Mouse (Mus musculus) liver, embryonic 16.5 days (tissue): ENCODE results near the gene Mad1l1. TPM values are rescaled to one million over a fixed set of nuclear protein-coding genes. Genes with fewer than 3 reads are reported as not detected.

Experiments used
- ATAC-seq: fragments of 200-750 bp; cut with Nextera tagmentation; 2 replicates; pipeline ENCODE4 v1.8.0; 2017; ENCODE audit warnings: low read depth, mild to moderate bottlenecking, moderate number of reproducible peaks, moderate library complexity
- H3K27ac ChIP-seq: fragments of 300-500 bp; sonication (generic); 2 replicates; pipeline ENCODE4 v1.5.1; 2014; ENCODE audit warnings: mild to moderate bottlenecking, low read length
- H3K27me3 ChIP-seq: fragments of 300-500 bp; sonication (generic); 2 replicates; pipeline ENCODE4 v1.6.1; 2014; ENCODE audit warnings: low read depth, low read length, mixed read lengths; ENCODE audit not compliant: control insufficient read depth, insufficient read depth
- H3K36me3 ChIP-seq: fragments of 300-500 bp; sonication (generic); 2 replicates; pipeline ENCODE4 v1.6.1; 2014; ENCODE audit warnings: mild to moderate bottlenecking; ENCODE audit not compliant: control insufficient read depth, insufficient read depth
- H3K4me1 ChIP-seq: fragments of 300-500 bp; sonication (generic); 2 replicates; pipeline ENCODE4 v1.6.1; 2014; ENCODE audit warnings: low read depth, low read length, mixed read lengths; ENCODE audit not compliant: control insufficient read depth
- H3K4me2 ChIP-seq: fragments of 300-500 bp; sonication (generic); 2 replicates; pipeline ENCODE4 v1.6.1; 2014; ENCODE audit warnings: low read depth, low read length, mixed read lengths
- H3K4me3 ChIP-seq: fragments of 300-500 bp; sonication (generic); 2 replicates; pipeline ENCODE4 v1.5.1; 2014; ENCODE audit warnings: low read depth, mild to moderate bottlenecking, low read length
- H3K9ac ChIP-seq: fragments of 300-500 bp; sonication (generic); 2 replicates; pipeline ENCODE4 v1.6.1; 2014; ENCODE audit warnings: low read depth, low read length
- H3K9me3 ChIP-seq: fragments of 300-500 bp; sonication (generic); replicated peaks from 2 replicates; pipeline ENCODE4 v1.6.1; 2016; ENCODE audit warnings: low read length; ENCODE audit not compliant: control insufficient read depth
- WGBS: fragments of 180-500 bp; shearing (Covaris S2); extraction: QIAGEN DNeasy Blood & Tissue Kit; methylation state at CpG from one replicate; pipeline ENCODE4 v1.1.7; 2014; ENCODE audit not compliant: insufficient replicate concordance; 5-methylcytosine and 5-hydroxymethylcytosine counted together
- polyA plus RNA-seq: library from polyadenylated mRNA; unstranded; fragments of >200 nt; fragmentation: Nextera tagmentation; extraction: Ambion mirVana; gene quantifications from 2 replicates; pipeline ENCODE4 v1.2.1, GENCODE M21; 2015

The Mad1l1 gene
- polyA plus RNA-seq, 1 experiment from 2014 or later, result 19.3 TPM

- WGBS, result 70% methylated on average over 6 of the region's 6 CpGs
- H3K27ac ChIP-seq, result no peak overlapping the region
Observed at GRCm38 (mm10) chr5:140162071-140162845, 159.1 kb downstream of the Mad1l1 start.

GRCm38 (mm10) chr5:140159007-140159406 is 162.3 kb downstream of the Mad1l1 start:
- H3K27me3 ChIP-seq, result no peaks in the 10 kb centered on the region
- peak; percentile 50 for ATAC-seq
- 59% methylated on average over 4 of the region's 4 CpGs for WGBS
- H3K9me3 ChIP-seq, result no peaks in the 10 kb centered on the region
- peaks cover 11% of the 10 kb centered on the region for H3K4me1 ChIP-seq
- H3K27ac ChIP-seq, result no peak overlapping the region
- no peak overlapping the region for H3K4me2 ChIP-seq
- no peak overlapping the region for H3K9ac ChIP-seq
- no peaks in the 10 kb centered on the region for H3K36me3 ChIP-seq
- no peak overlapping the region for H3K4me3 ChIP-seq

More at GRCm38 (mm10) chr5:140162071-140162845, 159.1 kb downstream of the Mad1l1 start:
- ATAC-seq, result no peak
- Histone ChIP-seq H3K4me2 (no peak overlapping the region), H3K36me3 (no peaks in the 10 kb centered on the region), H3K9ac (no peak overlapping the region), H3K4me3 (no peak overlapping the region), H3K27me3 (no peaks in the 10 kb centered on the region), H3K9me3 (no peaks in the 10 kb centered on the region), H3K4me1 (peaks cover 11% of the 10 kb centered on the region)

DNA sequence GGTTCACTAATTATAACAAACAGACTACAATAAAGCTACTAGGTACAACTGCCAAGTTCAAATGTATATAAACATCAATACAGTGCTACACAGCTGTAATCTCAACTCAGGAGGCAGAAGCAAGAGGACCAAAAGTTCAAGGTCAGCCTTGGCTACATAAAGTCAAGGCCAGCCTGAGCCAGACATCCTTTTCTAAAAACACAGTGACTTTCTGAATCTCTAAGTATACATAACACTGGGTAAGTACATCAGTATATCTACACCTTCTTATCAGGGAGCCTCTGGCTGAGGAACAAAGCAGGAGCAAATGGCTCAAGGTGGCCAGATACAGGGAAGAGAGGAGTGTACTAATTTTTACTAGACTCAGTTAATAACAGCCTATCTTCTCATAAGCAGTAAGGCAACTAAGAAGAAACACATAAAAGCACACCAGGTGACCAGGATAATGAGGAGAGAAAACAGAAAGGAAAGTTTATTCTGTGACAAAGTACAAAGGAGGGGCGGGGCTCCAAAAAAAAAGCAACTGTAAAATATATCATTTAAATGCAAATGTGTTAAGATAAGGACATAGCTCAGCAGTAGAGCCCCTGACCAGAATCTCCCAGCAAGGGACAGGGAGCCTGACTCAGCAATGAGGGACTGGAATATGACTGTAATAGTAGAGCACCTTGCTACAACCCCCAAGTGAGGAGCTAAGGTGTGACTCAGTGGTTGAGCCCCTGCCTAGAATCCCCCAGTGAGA is 163.3 kb downstream of the Mad1l1 start:
- Histone ChIP-seq H3K27ac (no peak overlapping the region), H3K4me3 (no peak overlapping the region), H3K9me3 (no peaks in the 10 kb centered on the region), H3K27me3 (no peaks in the 10 kb centered on the region), H3K4me2 (no peak overlapping the region), H3K9ac (no peak overlapping the region), H3K36me3 (no peaks in the 10 kb centered on the region), H3K4me1 (peaks cover 11% of the 10 kb centered on the region)
- WGBS, result 36% methylated on average over 1 of the region's 1 CpGs
- ATAC-seq, result no peak

- H3K27ac ChIP-seq, result no peak overlapping the region
- H3K36me3 ChIP-seq, result no peaks in the 10 kb centered on the region
- H3K27me3 ChIP-seq, result no peaks in the 10 kb centered on the region
- ATAC-seq, result no peak
- no peaks in the 10 kb centered on the region for H3K9me3 ChIP-seq
- H3K4me1 ChIP-seq, result peaks cover 11% of the 10 kb centered on the region
- no peak overlapping the region for H3K9ac ChIP-seq
- H3K4me3 ChIP-seq, result no peak overlapping the region
- no peak overlapping the region for H3K4me2 ChIP-seq
- 62% methylated on average over 3 of the region's 3 CpGs for WGBS
Observed at GRCm38 (mm10) chr5:140154166-140154565, 167.2 kb downstream of the Mad1l1 start.

- no peaks in the 10 kb centered on the region for H3K27me3 ChIP-seq
- H3K36me3 ChIP-seq, result no peaks in the 10 kb centered on the region
- no peak overlapping the region for H3K4me3 ChIP-seq
- no peaks in the 10 kb centered on the region; the same call in 1 of the 2 replicates for H3K4me1 ChIP-seq
- ATAC-seq, result no peak
- H3K9me3 ChIP-seq, result no peaks in the 10 kb centered on the region
- no peak overlapping the region for H3K4me2 ChIP-seq
- H3K9ac ChIP-seq, result no peak overlapping the region
- no peak overlapping the region for H3K27ac ChIP-seq
- 57% methylated on average over 2 of the region's 2 CpGs for WGBS
Observed at GRCm38 (mm10) chr5:140151871-140152270, 169.5 kb downstream of the Mad1l1 start.

GRCm38 (mm10) chr5:140151180-140151579 is 170.2 kb downstream of the Mad1l1 start:
- WGBS, result 42% methylated on average over 2 of the region's 2 CpGs

GRCm38 (mm10) chr5:140150694-140151093 is 170.7 kb downstream of the Mad1l1 start:
- 49% methylated on average over 2 of the region's 2 CpGs for WGBS
- no peaks in the 10 kb centered on the region for H3K27me3 ChIP-seq
- H3K9me3 ChIP-seq, result no peaks in the 10 kb centered on the region
- no peak overlapping the region for H3K4me2 ChIP-seq
- ATAC-seq, result no peak
- no peaks in the 10 kb centered on the region for H3K36me3 ChIP-seq
- no peak overlapping the region for H3K4me3 ChIP-seq
- H3K9ac ChIP-seq, result no peak overlapping the region
- H3K27ac ChIP-seq, result no peak overlapping the region
- H3K4me1 ChIP-seq, result no peaks in the 10 kb centered on the region; the same call in 1 of the 2 replicates

More at GRCm38 (mm10) chr5:140151180-140151579, 170.2 kb downstream of the Mad1l1 start:
- H3K27me3 ChIP-seq, result no peaks in the 10 kb centered on the region
- H3K9ac ChIP-seq, result no peak overlapping the region
- H3K4me1 ChIP-seq, result no peaks in the 10 kb centered on the region; the same call in 1 of the 2 replicates
- no peak for ATAC-seq
- no peaks in the 10 kb centered on the region for H3K36me3 ChIP-seq
- H3K4me3 ChIP-seq, result no peak overlapping the region
- no peak overlapping the region for H3K4me2 ChIP-seq
- H3K27ac ChIP-seq, result no peak overlapping the region
- no peaks in the 10 kb centered on the region for H3K9me3 ChIP-seq

- no peaks in the 10 kb centered on the region for H3K9me3 ChIP-seq
- H3K4me1 ChIP-seq, result no peaks in the 10 kb centered on the region; the same call in 1 of the 2 replicates
- H3K36me3 ChIP-seq, result no peaks in the 10 kb centered on the region
- no peak overlapping the region for H3K4me2 ChIP-seq
- ATAC-seq, result no peak
- no peak overlapping the region for H3K9ac ChIP-seq
- no peak overlapping the region for H3K4me3 ChIP-seq
- H3K27me3 ChIP-seq, result no peaks in the 10 kb centered on the region
- WGBS, result 68% methylated on average over 5 of the region's 5 CpGs
- H3K27ac ChIP-seq, result no peak overlapping the region
Observed at GRCm38 (mm10) chr5:140150136-140150535, 171.2 kb downstream of the Mad1l1 start.

- H3K27me3 ChIP-seq, result no peaks in the 10 kb centered on the region
- no peak overlapping the region for H3K9ac ChIP-seq
- ATAC-seq, result no peak
- H3K27ac ChIP-seq, result no peak overlapping the region
- H3K9me3 ChIP-seq, result no peaks in the 10 kb centered on the region
- no peak overlapping the region for H3K4me2 ChIP-seq
- 17% methylated on average over 4 of the region's 4 CpGs for WGBS
- no peaks in the 10 kb centered on the region for H3K36me3 ChIP-seq
- H3K4me1 ChIP-seq, result no peaks in the 10 kb centered on the region; the same call in 1 of the 2 replicates
- H3K4me3 ChIP-seq, result no peak overlapping the region
Observed at GRCm38 (mm10) chr5:140149298-140149697, 172.1 kb downstream of the Mad1l1 start.
